ENCODE assay signal across 15 mouse cellular contexts in genomic region chr9:122290192-122290591, GRCm38 (mm10).
"Had no signal": no experiment of that assay in that cellular context is flagged by ENCODE, and none has a peak within 500 bp of the region (broad histone marks: within the 10 kb centered on the region; RNA-seq: fewer than 3 reads in every experiment).

No protein-coding gene starts in this region.

- DNase-seq: kidney, postnatal 14 days; lung, embryonic 14.5 days; lung, postnatal 10 days; lung, postnatal 4 days; retina, postnatal 1 day; right cerebral cortex, postnatal 4 days; spleen, adult 18-20 months; thymus, adult 2 months; thymus, postnatal 25 days had no signal

- H3K4me3 ChIP-seq: kidney, embryonic 15.5 days; limb, embryonic 15.5 days; liver, embryonic 12.5 days; midbrain, embryonic 10.5 days; midbrain, embryonic 15.5 days; neural tube, embryonic 13.5 days had no signal

- ATAC-seq: liver, embryonic 12.5 days; midbrain, embryonic 15.5 days had no signal

- H3K27ac ChIP-seq: kidney, embryonic 15.5 days; limb, embryonic 15.5 days; liver, embryonic 12.5 days; midbrain, embryonic 10.5 days; midbrain, embryonic 15.5 days; neural tube, embryonic 13.5 days had no signal
